ENCODE assay signal across 8 mouse cellular contexts in the genomic region with DNA sequence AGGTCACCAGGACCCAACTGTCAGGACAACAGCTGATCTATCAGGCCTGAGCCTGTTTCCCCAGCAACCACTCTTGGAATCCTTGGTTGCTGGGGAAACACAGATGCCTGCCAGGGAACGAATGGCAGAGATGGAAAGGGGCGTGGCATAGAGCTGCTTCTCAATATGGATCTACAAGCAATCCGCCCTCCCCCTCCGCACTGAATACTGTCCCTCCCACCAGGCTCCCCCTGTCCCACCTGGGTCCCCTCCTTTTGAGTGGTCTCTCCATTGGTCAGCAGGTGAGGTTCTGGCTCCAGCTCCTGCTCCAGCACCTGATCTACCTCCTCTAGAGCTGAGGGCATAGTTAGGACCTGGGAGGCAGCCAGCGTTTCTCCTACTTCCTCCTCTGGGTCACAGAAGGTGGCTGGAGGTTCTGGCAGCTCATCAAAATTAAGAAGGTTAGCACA. TPM values are rescaled to one million over a fixed set of nuclear protein-coding genes. Genes with fewer than 3 reads are reported as not detected.
DNase-seq lines count a peak whose midpoint lies in the region; ATAC-seq lines count a peak whose summit lies in the region.

No protein-coding gene starts in this region.

- H3K4me1 ChIP-seq in kidney, embryonic 15.5 days, result peaks cover 50% of the 10 kb centered on the region
- H3K4me1 ChIP-seq in embryonic facial prominence, embryonic 13.5 days, result peaks cover 46% of the 10 kb centered on the region
- H3K4me1 ChIP-seq in neural tube, embryonic 12.5 days, result peaks cover 69% of the 10 kb centered on the region

- H3K9me3 ChIP-seq in kidney, embryonic 15.5 days (replicated peaks), result no peaks in the 10 kb centered on the region
- no peaks in the 10 kb centered on the region for H3K9me3 ChIP-seq in embryonic facial prominence, embryonic 13.5 days
- no peaks in the 10 kb centered on the region for H3K9me3 ChIP-seq in neural tube, embryonic 12.5 days

- ATAC-seq in kidney, embryonic 15.5 days (replicated peaks; ENCODE audit: low FRiP score), result no peak
- ATAC-seq in embryonic facial prominence, embryonic 13.5 days (ENCODE audit: insufficient number of reproducible peaks, insufficient read depth, low FRiP score, low TSS enrichment, low read depth), result no peak
- no peak for ATAC-seq in neural tube, embryonic 12.5 days (ENCODE audit: low FRiP score, low read depth)

- no peak overlapping the region for H3K27ac ChIP-seq in kidney, embryonic 15.5 days
- H3K27ac ChIP-seq in embryonic facial prominence, embryonic 13.5 days, result no peak overlapping the region
- no peak overlapping the region for H3K27ac ChIP-seq in neural tube, embryonic 12.5 days

- H3K27me3 ChIP-seq in kidney, embryonic 15.5 days, result 0 out of 2 replicates have a peak, but pooled peaks cover 6% of the 10 kb centered on the region
- H3K27me3 ChIP-seq in embryonic facial prominence, embryonic 13.5 days, result no peaks in the 10 kb centered on the region; the same call in 1 of the 2 replicates
- H3K27me3 ChIP-seq in neural tube, embryonic 12.5 days (replicated peaks), result no peaks in the 10 kb centered on the region

- intact Hi-C loops in heart, postnatal 10 days (cut with DNase I), result no loop called here

- peaks cover 58% of the 10 kb centered on the region for H3K36me3 ChIP-seq in kidney, embryonic 15.5 days
- H3K36me3 ChIP-seq in embryonic facial prominence, embryonic 13.5 days, result peaks cover 58% of the 10 kb centered on the region
- H3K36me3 ChIP-seq in neural tube, embryonic 12.5 days, result peaks cover 60% of the 10 kb centered on the region

- H3K4me2 ChIP-seq in kidney, embryonic 15.5 days, result no peak overlapping the region
- no peak overlapping the region for H3K4me2 ChIP-seq in embryonic facial prominence, embryonic 13.5 days
- peak overlapping the region; percentile 10; the same call in 1 of the 2 replicates for H3K4me2 ChIP-seq in neural tube, embryonic 12.5 days (replicated peaks)

- 61% methylated on average over 5 of the region's 5 CpGs for WGBS in kidney, embryonic 15.5 days
- 53% methylated on average over 5 of the region's 5 CpGs for WGBS in embryonic facial prominence, embryonic 13.5 days
- WGBS in neural tube, embryonic 12.5 days, result 22% methylated on average over 5 of the region's 5 CpGs

- H3K4me3 ChIP-seq in kidney, embryonic 15.5 days (replicated peaks), result no peak overlapping the region
- H3K4me3 ChIP-seq in embryonic facial prominence, embryonic 13.5 days, result no peak overlapping the region
- H3K4me3 ChIP-seq in neural tube, embryonic 12.5 days, result no peak overlapping the region

- DNase-seq in kidney, adult 11 months, result peak; percentile 51
- peak; percentile 66 to 79 for DNase-seq in layer of hippocampus, postnatal 10 days (ENCODE audit: low spot score in 2 of 2)
- no peak for DNase-seq in spleen, postnatal 14 days (ENCODE audit: low spot score in 2 of 2)
- DNase-seq in gastrocnemius, adult 18-20 months (ENCODE audit: low spot score), result no peak
- no peak for DNase-seq in heart, postnatal 10 days

- H3K9ac ChIP-seq in kidney, embryonic 15.5 days, result no peak overlapping the region
- H3K9ac ChIP-seq in embryonic facial prominence, embryonic 13.5 days, result 0 out of 2 replicates have a peak overlapping the region, but pooled peaks have one; percentile 21
- H3K9ac ChIP-seq in neural tube, embryonic 12.5 days, result peak overlapping the region; percentile 2; the same call in 1 of the 2 replicates

RNA-seq across cellular contexts. Expression of a gene that starts 10.6 kb away (rescaled TPM):
- 0.70 and 0.75 TPM in 2 replicates for polyA plus RNA-seq in kidney, embryonic 15.5 days (2015; fragmentation: Nextera tagmentation; extraction: Ambion mirVana)
- 0.96 and 1.2 TPM in 2 replicates for polyA plus RNA-seq in embryonic facial prominence, embryonic 13.5 days (2015; fragmentation: Nextera tagmentation; extraction: Ambion mirVana)
- total RNA-seq in layer of hippocampus, postnatal 10 days (2021), result 100 to 1,000 TPM in 1 of 2 experiments, 10 to 100 TPM in 1; 98.1 to 112 TPM
- polyA plus RNA-seq in neural tube, embryonic 12.5 days (2016; fragmentation: Nextera tagmentation; extraction: Ambion mirVana), result 1.8 TPM in 2 replicates
- under 1 TPM in 1 of 2 experiments, not detected in 1; 0.21 TPM for total RNA-seq in gastrocnemius, adult 18-20 months (2021)
- total RNA-seq in heart, postnatal 10 days (2021), result 1 to 10 TPM; 1.7 to 1.8 TPM

RNA-seq across cellular contexts. Expression of a gene that starts 13.3 kb away (rescaled TPM):
- 168 and 193 TPM in 2 replicates for polyA plus RNA-seq in kidney, embryonic 15.5 days (2015; fragmentation: Nextera tagmentation; extraction: Ambion mirVana)
- 275 and 276 TPM in 2 replicates for polyA plus RNA-seq in embryonic facial prominence, embryonic 13.5 days (2015; fragmentation: Nextera tagmentation; extraction: Ambion mirVana)
- 100 to 1,000 TPM; 392 to 399 TPM for total RNA-seq in layer of hippocampus, postnatal 10 days (2021)
- 575 and 596 TPM in 2 replicates for polyA plus RNA-seq in neural tube, embryonic 12.5 days (2016; fragmentation: Nextera tagmentation; extraction: Ambion mirVana)
- 1 to 10 TPM; 4.0 to 6.2 TPM for total RNA-seq in gastrocnemius, adult 18-20 months (2021)
- 10 to 100 TPM; 53.7 to 58.2 TPM for total RNA-seq in heart, postnatal 10 days (2021)

RNA-seq across cellular contexts. Expression of a gene that starts 29.8 kb away (rescaled TPM):
- polyA plus RNA-seq in kidney, embryonic 15.5 days (2015; fragmentation: Nextera tagmentation; extraction: Ambion mirVana), result 41.6 and 45.9 TPM in 2 replicates
- 36.4 and 45.3 TPM in 2 replicates for polyA plus RNA-seq in embryonic facial prominence, embryonic 13.5 days (2015; fragmentation: Nextera tagmentation; extraction: Ambion mirVana)
- total RNA-seq in layer of hippocampus, postnatal 10 days (2021), result 10 to 100 TPM; 76.4 to 79.2 TPM
- polyA plus RNA-seq in neural tube, embryonic 12.5 days (2016; fragmentation: Nextera tagmentation; extraction: Ambion mirVana), result 51.8 and 52.4 TPM in 2 replicates
- 10 to 100 TPM in 1 of 2 experiments, 1 to 10 TPM in 1; 8.6 to 10.4 TPM for total RNA-seq in gastrocnemius, adult 18-20 months (2021)
- 10 to 100 TPM; 26.3 to 28.5 TPM for total RNA-seq in heart, postnatal 10 days (2021)

RNA-seq across cellular contexts. Expression of a gene that starts 38.8 kb away (rescaled TPM):
- 141 and 169 TPM in 2 replicates for polyA plus RNA-seq in kidney, embryonic 15.5 days (2015; fragmentation: Nextera tagmentation; extraction: Ambion mirVana)
- 105 and 119 TPM in 2 replicates for polyA plus RNA-seq in embryonic facial prominence, embryonic 13.5 days (2015; fragmentation: Nextera tagmentation; extraction: Ambion mirVana)
- total RNA-seq in layer of hippocampus, postnatal 10 days (2021), result 10 to 100 TPM; 66.1 to 68.9 TPM
- polyA plus RNA-seq in neural tube, embryonic 12.5 days (2016; fragmentation: Nextera tagmentation; extraction: Ambion mirVana), result 158 and 166 TPM in 2 replicates
- 100 to 1,000 TPM; 450 to 533 TPM for total RNA-seq in gastrocnemius, adult 18-20 months (2021)
- 10 to 100 TPM; 63.6 to 74.2 TPM for total RNA-seq in heart, postnatal 10 days (2021)

RNA-seq across cellular contexts. Expression of a gene that starts 48.1 kb away (rescaled TPM):
- polyA plus RNA-seq in kidney, embryonic 15.5 days (2015; fragmentation: Nextera tagmentation; extraction: Ambion mirVana), result 0.59 and 2.1 TPM in 2 replicates
- polyA plus RNA-seq in embryonic facial prominence, embryonic 13.5 days (2015; fragmentation: Nextera tagmentation; extraction: Ambion mirVana), result 0.24 and 1.6 TPM in 2 replicates
- 1 to 10 TPM in 1 of 2 experiments, under 1 TPM in 1; 0.37 to 1.2 TPM for total RNA-seq in layer of hippocampus, postnatal 10 days (2021)
- polyA plus RNA-seq in neural tube, embryonic 12.5 days (2016; fragmentation: Nextera tagmentation; extraction: Ambion mirVana), result 0.17 TPM in 1 of 2 replicates, not detected in the other
- total RNA-seq in gastrocnemius, adult 18-20 months (2021), result under 1 TPM in 1 of 2 experiments, not detected in 1; 0.12 TPM
- total RNA-seq in heart, postnatal 10 days (2021), result not detected

Comparison
In these comparisons a context has a peak if more than half of its experiments do, and no peak if none do; other contexts are left out.
1. DNase-seq: peak in kidney, adult 11 months (single experiment) and layer of hippocampus, postnatal 10 days (2 of 2); none in spleen, postnatal 14 days (0 of 2), gastrocnemius, adult 18-20 months (single experiment) and heart, postnatal 10 days (0 of 2).
2. RNA of a gene that starts 10.6 kb away (total RNA-seq): 98.1 to 112 TPM in layer of hippocampus, postnatal 10 days; 1.7 to 1.8 TPM in heart, postnatal 10 days and 0.21 TPM in gastrocnemius, adult 18-20 months; every median in the first group is over 10 times any median in the second.
3. RNA of a gene that starts 13.3 kb away (total RNA-seq): 392 to 399 TPM in layer of hippocampus, postnatal 10 days and 53.7 to 58.2 TPM in heart, postnatal 10 days; 4.0 to 6.2 TPM in gastrocnemius, adult 18-20 months; every median in the first group is over 4 times any median in the second.